Mouse (Mus musculus): ENCODE data around the gene Pdzd8.

Pdzd8 gene

GRCm38 (mm10) chr19:59345658-59346283 is at the start of gene Pdzd8:
Gene Pdzd8, minus strand, starts transcription at chr19:59345780.
- peak; percentile 79 to 82 for DNase-seq

DNA sequence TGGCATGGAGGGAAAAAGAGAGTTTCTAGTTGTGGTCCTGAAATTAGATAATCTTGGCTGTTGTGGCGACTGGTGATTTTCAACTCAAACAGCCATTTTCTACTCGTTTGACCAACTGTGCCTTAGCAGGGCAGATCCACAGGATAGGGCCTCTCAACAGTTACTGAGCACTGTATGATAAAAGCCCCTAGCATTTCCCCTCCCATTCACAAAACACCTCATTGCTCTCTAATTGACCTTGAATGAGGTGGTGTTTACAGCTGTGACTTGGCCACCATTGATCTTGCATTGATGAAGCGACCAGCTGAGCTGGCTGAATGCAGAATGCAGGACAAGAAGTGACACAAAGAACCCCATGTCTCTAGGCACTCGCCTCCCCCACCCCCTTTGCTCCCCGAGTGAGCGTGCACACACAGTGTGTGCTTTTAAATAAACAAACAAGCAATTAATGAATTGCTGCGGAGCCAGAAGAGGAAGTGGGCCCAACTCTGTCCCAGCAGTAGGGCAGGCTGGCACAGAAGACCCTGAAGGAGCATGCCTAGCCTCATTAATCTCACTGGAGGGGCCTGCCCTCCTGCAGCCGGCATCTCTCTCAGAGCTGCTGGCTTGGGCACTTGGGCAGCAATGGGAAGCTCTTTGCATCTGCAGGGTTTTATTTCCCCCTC is 48.3 kb upstream of the Pdzd8 start:
- no peak for DNase-seq

DNA sequence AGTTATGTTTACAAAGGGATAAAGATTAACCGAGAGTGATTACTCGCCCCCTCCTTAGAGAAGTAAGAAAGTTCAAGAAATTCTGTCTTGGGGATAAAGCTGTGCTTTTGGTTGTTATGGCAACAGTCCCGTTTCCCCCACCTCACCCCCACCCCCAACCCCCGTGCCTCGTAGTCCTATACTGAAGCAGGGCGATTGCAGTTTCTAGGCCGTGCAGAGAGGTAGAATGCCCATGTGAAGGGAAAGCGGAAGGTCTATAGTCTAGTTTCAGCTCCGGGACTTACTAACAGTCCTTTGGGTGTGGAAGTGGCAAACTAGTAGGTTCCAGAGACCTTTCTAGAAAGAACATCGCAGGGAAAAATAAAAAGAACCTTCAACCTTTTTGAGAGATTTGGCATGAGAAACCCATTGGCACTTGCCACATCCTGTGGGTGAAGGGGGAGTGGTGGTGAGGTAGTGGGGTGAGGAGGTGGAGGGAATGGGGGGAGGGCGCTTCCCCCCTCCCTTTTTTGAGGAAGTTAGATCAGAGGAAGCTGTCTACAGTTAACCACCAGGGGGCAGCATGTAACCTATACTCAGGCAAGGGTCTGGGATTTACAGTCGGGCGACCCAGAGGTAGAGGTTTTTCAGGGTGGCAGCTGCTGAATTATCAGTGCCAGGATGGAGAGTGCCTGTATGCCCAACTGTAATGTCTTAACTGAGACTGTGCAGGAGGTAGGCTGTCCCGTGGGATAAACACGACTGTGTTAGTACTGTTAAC is 43.4 kb upstream of the Pdzd8 start:
- peak; percentile 69 to 82 for DNase-seq

- DNase-seq = peak in 1 of 2 experiments; percentile 15
These were observed 42.8 kb upstream of the Pdzd8 start for GRCm38 (mm10) chr19:59388399-59388798.

DNA sequence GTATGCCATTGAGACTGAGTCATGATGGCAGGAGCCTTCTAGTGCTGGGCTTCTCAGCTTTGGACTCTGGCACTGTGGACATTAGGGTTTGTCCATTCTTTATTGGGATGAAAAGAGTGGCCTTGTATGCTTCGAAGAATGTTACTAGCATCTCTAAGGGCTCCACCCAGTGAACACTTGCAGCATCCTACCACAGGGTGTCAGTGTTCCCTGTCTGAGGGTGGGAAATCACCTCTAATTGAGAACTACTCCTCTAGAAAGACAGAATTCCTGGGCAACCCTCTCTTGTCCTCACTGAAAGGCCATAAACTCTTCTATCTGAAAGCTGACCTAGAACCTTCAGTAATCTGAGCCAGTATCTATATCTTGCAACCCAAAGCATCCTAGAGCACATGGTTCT is 41.6 kb upstream of the Pdzd8 start:
- DNase-seq = peak in 1 of 2 experiments; percentile 25

DNA sequence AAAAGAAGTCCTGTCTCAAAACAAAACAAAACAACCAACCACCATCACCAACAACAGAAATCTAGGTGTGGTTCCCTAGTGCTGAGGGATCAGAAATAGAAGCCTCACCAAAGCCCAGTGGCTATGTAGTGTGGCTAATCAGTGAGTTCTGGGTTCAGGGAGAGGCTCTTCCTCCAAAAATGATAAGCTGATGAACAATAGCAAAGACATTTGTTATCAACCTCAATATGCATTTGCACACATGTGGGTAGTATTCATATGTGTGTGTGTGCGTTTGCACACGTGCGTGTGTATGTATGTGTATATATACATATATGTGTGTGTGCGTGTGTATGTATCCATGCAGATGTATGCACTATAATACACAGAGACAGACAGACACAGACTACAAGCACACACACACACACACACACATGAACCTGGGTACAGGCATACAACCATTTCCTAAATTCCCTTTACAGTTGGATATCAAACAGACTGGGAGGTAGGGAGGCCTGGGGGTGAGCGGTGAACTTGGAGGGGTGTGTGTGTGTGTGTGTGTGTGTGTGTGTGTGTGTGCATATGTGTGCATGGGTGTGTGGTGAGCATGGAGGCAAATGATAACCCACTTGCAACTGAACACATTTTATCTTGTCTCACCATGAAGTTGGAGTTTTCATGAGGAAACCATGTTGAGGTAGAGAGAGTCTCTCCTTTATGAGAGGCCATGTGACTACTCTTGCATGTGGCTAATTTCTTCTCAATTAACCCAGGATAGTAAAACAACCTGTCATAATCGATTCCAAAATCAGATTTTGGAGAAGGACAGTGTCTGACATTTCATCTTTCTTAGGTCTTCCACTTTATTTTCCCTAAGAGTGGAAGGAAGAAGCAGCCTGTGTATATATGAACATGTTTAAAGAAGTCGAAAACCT is 39.3 kb upstream of the Pdzd8 start:
- no peak for DNase-seq

DNA sequence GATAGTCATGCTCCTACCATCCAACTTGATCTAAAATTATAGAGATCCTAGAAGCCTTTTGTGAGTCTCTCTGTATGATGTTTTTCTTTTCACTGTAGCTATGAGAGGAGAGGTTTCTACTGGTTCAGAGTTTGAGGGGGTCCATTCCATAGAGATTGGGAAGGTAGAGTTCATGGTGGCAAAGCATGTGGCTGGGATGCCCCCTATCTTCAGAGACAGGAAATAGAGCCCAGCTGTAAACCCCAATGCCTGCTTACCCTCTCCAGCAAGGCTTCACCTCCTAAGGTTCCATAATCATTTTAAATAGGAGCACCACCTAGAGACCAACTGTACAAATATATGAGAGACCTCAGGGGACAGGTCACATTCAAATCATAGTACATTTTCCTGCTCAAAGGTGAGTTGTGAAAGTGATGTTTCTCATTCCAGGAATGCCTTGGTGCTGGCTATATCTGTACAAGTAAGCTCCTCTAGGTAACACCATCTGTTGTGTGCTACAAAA is 36.9 kb upstream of the Pdzd8 start:
- DNase-seq = no peak

DNA sequence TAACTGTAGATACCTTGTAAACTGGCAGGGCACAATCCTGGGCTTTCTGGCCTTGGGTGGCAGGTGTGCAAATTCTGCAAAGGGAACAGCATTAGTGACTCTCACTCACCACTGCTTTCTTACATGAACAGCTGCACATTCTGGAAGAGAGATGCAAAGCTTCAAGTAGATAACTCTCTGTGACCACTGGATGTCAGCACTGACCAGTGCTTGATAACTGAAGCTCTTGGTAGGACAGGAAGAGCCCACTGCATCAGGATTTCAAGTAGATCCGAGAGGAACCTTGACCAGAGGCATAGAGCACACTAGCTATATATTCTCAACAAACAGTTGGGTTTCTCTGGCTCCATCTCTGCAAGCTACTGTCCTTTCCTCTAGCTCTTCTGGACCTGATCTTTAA is 34.4 kb upstream of the Pdzd8 start:
- no peak for DNase-seq

DNA sequence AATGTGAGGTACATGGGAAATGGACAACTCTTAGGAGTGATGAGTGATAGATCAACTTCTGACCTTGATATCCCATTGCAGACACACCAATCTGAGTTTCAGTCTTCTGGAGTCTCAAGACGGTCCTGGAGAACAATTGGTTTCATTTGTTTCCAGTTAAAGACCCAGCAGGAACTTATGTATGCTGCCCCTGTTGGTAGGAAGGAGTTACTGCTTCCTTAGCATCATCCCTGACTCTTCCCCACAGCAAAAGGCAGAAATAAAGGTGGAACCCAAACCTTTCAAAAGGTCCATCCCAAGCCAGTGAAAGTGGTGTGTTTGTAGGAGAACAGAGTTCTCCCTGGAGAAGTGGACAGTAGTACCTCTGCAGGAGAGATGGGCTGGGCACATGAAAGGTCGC is 30.9 kb upstream of the Pdzd8 start:
- DNase-seq = no peak

- no peak for DNase-seq
These were observed 29.4 kb upstream of the Pdzd8 start for GRCm38 (mm10) chr19:59374940-59375339.

DNA sequence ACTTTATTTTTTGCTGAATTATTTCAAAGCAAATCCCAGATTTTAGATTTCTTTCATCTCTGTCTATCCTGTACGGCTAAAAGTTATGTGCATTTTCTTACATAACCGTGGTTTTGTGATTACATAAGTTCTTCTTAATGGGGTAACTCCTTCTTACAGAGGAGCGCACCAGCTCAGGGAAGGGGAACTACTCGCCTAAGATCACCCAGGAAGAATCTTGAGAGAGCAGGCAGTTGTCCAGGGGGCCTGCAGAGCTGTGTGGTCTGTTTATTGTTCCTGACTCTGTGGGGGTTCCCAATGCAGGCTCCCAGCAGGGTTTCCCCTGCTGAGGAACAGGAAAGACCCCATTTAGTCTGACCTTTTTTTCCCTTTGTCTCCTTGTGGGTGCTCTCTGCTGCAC is 27.3 kb upstream of the Pdzd8 start:
- no peak for DNase-seq

GRCm38 (mm10) chr19:59371016-59371415 is 25.4 kb upstream of the Pdzd8 start:
- DNase-seq = no peak

DNA sequence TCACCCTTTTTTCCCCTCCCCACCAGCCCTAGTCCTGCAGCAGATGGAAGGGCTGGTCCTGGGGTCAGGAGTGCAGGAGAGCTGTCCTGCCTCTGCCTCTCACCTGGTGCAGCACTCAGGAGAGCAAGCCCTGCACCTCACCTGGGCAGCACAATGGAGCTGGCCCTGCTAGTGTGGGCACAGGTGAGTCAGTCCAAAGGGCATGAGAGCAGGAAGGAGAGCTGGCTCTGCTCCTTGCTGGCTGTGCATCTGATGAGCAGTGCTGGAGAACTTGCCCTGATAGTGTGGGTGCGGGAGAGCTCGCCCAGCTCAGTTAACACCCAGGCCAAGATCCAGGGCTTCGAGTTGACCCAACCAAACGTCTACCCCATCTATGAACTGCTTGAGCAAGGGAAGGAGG is 22.3 kb upstream of the Pdzd8 start:
- no peak for DNase-seq

DNA sequence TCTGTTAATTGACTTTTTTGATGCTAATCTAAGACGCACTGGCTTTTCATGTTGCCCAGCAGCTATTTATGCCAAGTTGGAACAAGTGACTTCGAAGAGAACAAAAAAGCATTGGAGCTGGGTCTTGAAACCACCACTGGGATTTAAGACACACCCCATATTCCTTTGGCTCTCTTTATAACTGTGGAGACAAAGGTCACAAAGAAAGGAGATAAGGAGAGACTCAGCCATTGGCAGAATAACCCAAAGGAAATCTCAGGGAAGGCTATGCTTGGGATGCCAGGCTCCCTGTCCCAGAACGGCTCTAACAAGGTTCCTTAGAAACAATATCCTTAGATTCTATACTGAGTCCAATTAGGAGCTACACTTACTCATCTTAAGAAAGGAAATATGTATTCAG is 21.1 kb upstream of the Pdzd8 start:
- DNase-seq = no peak

DNA sequence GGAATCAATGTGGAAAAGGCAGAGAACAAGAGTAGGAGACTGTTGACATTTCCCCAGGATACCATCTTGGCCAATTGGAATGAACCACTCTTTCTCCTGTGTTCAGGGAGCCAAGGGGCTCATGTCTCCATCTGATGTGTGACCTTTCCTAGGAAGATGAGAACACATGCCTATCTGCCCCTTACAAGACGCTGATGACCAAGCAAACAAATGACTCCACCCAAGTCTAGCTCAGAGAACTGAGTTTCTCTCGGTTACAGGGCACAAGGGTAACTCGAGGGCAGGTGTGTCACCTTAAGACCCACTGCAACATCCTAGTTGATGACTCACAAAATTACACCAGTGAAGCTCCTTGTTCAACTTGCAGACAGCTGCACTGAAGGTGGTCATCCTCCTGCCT is 18.1 kb upstream of the Pdzd8 start:
- no peak for DNase-seq

GRCm38 (mm10) chr19:59362646-59363045 is 17.1 kb upstream of the Pdzd8 start:
- DNase-seq = no peak

DNA sequence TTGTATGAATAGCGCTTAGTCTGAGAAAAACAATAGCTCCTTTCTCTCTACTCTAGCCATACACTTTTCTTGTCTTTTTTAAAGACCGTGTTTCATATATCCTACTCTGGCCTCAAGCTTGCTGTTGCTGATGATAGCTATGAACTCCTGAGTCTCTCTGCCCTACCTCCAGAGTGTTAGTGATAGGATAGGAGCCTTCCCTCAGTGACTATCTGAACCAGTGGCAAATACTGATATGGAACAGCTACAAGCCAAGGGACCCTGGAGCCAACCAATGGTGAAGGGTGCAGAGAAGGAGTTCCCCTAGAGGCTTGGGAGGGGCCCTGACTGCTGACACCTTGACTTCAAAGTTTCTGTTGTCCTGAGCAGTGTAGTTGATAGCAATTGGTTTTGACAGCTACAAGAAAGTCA is 14.9 kb upstream of the Pdzd8 start:
- no peak for DNase-seq

GRCm38 (mm10) chr19:59359202-59359601 is 13.6 kb upstream of the Pdzd8 start:
- no peak for DNase-seq

- no peak for DNase-seq
These were observed 12.3 kb upstream of the Pdzd8 start for GRCm38 (mm10) chr19:59357878-59358277.

DNA sequence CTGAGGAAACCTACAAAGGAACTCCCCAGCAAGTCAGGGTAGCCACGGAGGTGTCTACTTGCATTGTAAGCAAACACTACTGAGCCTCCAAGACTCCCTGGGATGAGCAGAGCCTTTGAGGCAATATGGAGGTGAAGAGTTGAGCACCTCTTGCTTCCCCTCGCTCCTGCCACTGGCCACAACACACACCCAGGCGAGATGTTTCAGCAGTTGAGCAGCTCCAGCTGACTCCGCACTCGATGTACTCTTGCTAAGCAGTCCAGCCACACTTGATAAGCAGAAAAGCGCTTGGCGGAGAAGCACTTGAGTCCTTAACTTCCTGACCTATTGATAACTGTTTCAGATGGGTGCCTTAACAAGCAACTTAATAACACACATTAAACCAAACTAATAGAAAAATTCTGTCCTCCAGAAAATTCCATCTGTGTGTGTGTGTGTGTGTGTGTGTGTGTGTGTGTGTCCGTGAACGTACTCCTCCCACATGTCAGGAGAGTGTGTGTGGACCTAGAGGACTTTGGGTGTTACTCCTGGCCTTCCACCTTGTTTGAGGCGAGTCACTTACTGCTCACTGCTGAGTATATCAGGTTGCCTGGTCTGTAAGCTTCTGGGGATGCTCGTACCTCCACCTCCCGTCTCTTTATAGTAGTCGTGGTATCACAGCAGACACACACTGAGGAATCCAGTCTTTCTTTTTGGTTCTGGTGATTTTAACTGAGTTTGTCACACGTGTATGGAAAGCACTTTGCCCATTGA is 11.4 kb upstream of the Pdzd8 start:
- DNase-seq = no peak

DNA sequence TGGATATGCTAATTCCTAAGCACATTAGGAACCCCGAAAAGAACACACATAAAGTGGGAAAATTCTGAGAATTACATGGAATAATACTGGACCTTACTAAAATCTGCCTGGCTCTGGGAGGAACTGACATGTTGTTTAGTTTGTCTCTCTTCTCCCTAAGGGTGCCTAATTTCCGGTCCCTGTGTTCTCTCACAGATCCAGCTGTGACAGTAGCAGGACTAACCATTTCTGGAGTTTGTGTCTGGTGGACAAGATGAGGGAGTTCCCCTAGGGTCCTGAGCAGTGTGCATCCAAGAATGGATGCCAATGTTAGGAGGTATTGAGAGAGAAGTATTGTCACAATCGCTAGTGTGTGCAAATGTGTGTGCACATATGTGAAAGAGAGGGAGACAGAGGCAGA is 10.8 kb upstream of the Pdzd8 start:
- no peak for DNase-seq

- no peak for DNase-seq
These were observed 9.3 kb upstream of the Pdzd8 start for GRCm38 (mm10) chr19:59354906-59355305.

Data from thymus, adult 18-20 months (tissue).